Mouse (Mus musculus) c-Kit-positive CD71-positive TER-119-negative erythroid progenitor cells, embryonic 14.5 days (primary cell): Measurements from ENCODE around the gene Apool.
"Not testable (repeated sequence)": the region's sequence is repeated elsewhere in the genome, so short reads cannot be mapped to it uniquely, and the experiment has no call there.

Experiments
- DNase-seq: peaks from one replicate; pipeline ENCODE4 v3.0.0-alpha.2; 2013; ENCODE audit warnings: low read depth

The Apool gene

DNA sequence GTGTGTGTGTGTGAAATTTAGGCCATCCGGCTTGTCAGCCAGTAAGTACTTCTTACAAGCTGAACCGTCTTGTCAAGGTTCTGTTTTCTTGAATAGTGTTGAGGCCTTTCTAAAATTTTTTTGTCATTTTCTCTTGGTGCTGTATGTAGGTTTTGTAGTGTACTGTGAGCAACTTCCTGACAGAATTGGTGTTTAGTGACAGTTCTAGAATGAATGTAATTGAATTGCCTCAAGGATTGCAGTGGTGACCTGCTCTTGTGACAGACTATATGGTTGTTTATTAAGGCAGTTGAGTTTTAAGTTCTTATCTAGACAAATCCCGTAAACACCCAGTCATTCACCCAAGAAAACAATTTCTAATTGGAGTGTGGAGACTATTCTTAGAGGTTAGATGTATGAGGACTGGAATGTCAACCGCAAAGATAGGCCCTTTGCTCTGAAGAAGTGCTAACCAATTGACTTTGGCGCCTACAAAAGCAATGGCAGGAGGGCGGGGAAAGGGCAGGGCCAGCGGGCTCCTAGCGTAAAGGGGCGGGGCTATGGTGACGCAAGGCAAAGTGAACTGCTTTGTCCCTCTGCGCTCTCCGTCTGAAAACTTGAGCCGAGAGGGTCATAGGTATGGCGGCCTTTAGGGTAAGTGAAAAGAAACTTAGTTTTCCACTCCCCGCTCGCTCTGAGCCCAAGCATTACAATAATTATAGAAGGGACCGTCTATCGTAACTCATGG is at the start of gene Apool:
Gene Apool, plus strand, starts transcription at position 531 of the 727 bp plus-strand sequence.
- peak; percentile 70 for DNase-seq

- DNase-seq, result no peak
Observed at GRCm38 (mm10) chrX:112273550-112273949, 37.6 kb upstream of the Apool start.

GRCm38 (mm10) chrX:112311531-112311887 is 375 bp downstream of the Apool start:
- DNase-seq, result peak; percentile 1

- no peak for DNase-seq
Observed at GRCm38 (mm10) chrX:112312094-112312493, 960 bp downstream of the Apool start.

- no peak for DNase-seq
Observed at GRCm38 (mm10) chrX:112320273-112320672, 9.1 kb downstream of the Apool start.

DNA sequence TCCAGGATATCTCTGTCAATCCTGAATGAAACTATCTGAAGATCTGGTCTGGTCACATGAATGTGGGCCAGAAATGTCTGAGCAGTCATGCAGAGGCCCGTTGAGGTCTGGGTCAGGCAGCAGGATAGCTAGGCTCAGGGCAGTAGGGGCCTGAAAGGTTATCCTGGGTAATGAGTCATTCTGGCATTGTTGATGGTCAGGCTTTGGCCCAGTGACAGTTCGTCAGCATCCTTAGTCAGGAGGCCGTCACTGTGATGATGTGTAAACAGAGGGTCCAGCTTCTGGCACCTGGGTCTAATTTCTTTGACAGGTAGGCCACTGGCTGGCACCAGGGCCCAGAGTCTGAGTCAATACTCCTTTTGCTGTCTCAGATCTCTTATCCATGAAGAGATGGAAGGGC is 28.4 kb downstream of the Apool start:
- no peak for DNase-seq

DNA sequence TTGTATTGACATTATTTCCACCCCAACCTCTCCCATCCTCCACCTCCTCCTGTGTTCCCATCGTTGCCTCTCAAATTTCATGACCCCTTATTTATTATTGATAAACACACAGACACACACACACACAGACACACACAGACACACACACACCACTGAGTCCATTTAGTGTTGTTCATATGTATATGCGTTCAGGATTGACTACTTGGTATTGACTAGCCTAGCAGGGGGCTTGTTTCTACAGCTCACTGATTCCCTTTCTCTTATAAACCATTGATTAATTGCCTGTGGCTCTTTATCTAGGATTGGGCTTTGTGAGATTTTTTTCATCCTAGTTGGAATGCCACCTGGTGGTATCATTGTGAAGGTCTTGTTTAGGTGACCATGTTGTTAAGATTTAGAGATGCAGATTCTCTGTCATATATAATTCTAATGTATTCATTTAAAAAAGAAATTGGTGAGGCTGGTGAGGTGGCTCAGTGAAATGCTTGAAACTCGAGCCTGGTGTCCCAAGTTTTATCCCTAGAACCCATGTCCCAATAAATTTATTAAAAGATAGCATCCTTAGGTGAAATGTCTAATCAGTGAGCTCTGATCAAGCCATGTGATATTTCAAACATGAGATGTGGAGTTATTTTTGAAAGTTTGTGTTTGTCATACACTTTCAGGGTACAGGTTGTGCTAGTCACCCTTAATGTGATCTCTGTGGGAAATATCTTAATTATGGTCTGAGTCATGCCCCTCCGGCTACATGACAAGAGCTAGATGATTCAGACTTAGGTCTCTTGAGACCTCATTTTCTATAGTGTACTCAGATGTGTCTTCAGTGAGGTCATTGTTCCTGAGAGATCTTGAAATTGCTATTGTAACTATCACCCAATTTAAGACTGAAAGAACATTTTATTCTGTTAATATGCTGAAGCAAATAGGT is 36.6 kb downstream of the Apool start:
- DNase-seq, result no peak

DNA sequence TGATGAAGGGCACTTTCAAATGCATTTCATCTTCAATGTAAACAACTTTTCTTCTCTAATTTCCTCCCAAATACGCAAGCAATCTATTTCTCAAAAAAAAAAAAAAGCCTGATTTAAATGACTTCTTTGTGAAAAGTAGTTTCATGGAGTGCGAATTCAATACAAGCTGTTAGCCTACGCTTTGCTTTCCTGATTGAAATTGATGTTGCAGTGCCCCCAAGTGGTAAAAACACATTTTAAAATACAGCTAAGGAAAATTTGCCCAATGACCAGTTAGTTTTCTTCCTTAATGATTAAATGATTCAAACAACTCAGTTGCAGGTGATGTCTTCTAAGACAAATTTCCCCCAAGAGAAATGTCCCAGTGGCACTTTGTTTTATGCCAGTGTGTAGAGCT is 37.3 kb downstream of the Apool start:
- DNase-seq, result no peak

DNA sequence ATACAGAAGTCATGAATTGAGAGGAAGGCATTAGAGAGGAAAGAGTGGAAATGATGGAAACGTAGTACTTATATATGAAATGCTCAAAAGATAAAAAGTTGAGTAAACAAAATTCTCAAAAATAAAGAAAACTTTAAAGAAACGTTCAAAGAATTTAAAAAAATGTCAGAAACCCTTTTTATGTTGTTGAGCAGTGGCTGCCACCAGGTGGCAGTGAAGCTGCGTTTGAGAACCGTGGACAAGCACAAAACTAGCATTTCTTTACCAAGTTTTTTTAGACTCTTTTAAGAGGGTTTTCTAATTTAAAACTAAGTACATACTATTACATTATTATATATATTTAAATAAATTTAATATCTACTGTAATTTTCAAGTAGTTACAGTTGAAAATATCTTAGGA is 57.3 kb downstream of the Apool start:
- no peak for DNase-seq

- not testable (repeated sequence) for DNase-seq
Observed at GRCm38 (mm10) chrX:112370577-112371410, 59.7 kb downstream of the Apool start.

DNA sequence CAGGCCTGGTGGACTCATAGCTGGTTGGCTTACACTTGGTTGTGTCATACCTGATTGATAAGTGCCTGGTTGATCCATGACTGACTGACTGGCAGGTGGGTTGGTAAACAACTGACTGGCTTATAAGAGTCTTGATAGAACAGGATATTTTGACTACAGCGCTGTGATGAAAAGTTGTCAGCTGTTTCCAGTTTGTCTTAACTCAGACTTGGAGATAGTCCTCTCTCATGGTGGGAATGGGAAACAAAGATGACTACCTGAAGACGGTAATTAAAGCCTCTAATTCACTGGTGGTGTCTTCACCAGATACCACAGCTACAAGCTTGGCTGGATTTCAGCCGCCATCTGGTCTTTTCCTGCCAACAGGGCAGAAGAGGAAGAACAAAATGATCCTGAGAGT is 95.5 kb downstream of the Apool start, which contains the start of gene Satl1:
Gene Satl1, minus strand, starts transcription at position 101 of the 400 bp plus-strand sequence.
- DNase-seq, result no peak

DNA sequence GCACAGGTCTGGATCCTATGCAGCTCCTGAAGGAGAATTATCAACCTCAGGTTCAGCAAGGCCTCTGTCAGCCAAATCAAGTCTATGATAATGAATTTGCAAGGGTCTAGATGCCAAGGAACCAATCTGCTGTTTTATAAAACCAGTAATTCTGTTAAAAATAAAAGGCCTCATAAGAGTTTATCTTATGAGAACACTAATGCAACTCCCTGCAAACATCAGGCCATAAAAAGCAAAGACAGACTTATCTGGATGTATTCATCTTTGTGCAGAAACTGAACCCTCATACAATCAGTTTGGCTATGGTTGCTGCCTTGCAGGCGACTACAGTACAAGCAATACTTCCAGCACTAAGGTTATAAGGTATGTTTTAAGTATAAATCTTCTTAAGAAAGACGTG is 101.2 kb downstream of the Apool start:
- DNase-seq, result no peak
